In the genomic region with DNA sequence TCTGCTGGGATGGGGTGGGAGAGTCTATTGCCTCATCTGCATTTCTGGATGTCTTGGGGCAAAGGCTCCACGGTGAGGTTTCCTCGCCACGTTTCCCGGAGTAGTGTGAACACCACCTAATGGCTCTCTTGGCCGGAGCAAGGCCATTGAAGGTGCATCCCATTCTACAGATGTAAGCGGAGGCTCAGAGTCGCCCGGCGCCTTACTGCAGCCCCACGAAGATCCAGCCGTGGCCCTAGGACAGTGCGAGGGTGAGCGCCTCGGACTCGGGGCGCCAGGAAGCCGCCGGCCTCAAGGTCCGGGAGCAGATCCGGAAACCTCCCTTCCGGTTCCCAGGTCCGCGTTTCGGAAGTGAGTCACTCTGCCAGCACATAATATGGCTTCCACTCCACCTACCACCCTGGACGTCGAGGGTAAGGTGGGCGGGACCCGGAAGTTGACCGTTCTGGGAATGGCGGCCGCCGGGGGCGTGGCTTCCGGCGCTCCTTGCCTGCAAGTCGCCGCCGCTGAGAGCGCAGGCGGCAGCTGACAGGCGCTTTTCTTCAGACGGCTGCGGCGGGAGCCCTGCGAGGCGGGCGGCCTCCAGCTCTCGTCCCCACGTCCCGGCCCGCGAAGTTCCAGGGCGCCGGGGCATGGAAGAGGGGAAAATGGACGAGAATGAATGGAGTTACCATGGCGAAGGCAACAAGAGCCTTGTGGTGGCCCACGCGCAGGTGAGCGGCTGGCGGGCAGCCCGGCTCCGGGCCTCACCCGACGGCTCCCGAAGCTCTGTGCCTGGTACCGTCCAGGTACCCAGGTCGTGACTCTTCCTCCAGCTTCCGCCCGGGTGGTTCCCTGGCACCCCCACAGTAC, we compare ENCODE assay signal across 8 mouse cellular contexts. TPM values are rescaled to one million over a fixed set of nuclear protein-coding genes. Genes with fewer than 3 reads are reported as not detected.
DNase-seq lines count a peak whose midpoint lies in the region; ATAC-seq and TF ChIP-seq lines count a peak whose summit lies in the region.

A gene (plus strand): TSS at position 496 of the 852 bp plus-strand sequence.

- no peaks in the 10 kb centered on the region for H3K36me3 ChIP-seq in C2C12 (ENCODE audit: control insufficient read depth, insufficient read depth)
- peaks cover 4% of the 10 kb centered on the region for H3K36me3 ChIP-seq in erythroblast, embryonic 14.5 days (ENCODE audit: control insufficient read depth)
- no peaks in the 10 kb centered on the region for H3K36me3 ChIP-seq in heart, embryonic 11.5 days (ENCODE audit: control insufficient read depth, insufficient read depth, low read length)
- H3K36me3 ChIP-seq in kidney, embryonic 16.5 days (ENCODE audit: insufficient read depth, low read length), result no peaks in the 10 kb centered on the region
- no peaks in the 10 kb centered on the region for H3K36me3 ChIP-seq in liver, adult 2 months (ENCODE audit: control insufficient read depth, insufficient read depth, low read length)
- H3K36me3 ChIP-seq in myocyte (ENCODE audit: control insufficient read depth, insufficient read depth), result no peaks in the 10 kb centered on the region
- H3K36me3 ChIP-seq in splenic B cell, adult 2 months (ENCODE audit: control insufficient read depth, insufficient read depth, low read length, poor library complexity, severe bottlenecking), result no peaks in the 10 kb centered on the region

- WGBS in heart, embryonic 11.5 days (ENCODE audit: insufficient replicate concordance), result under 1% methylated on average over 69 of the region's 69 CpGs
- under 1% methylated on average over 68 of the region's 69 CpGs for WGBS in kidney, embryonic 16.5 days
- WGBS in liver, adult 2 months, result under 1% methylated on average over 69 of the region's 69 CpGs

- H3K4me3 ChIP-seq in C2C12 (ENCODE audit: insufficient read depth, poor library complexity, severe bottlenecking) (peak within 1 kb of the TSS; percentile 80), myocyte (peak within 1 kb of the TSS; percentile 85)
- peak within 1 kb of the TSS; percentile 91 for H3K4me3 ChIP-seq in erythroblast, embryonic 14.5 days (replicated peaks)
- peak within 1 kb of the TSS; percentile 88 for H3K4me3 ChIP-seq in heart, embryonic 11.5 days (ENCODE audit: low read depth, low read length)
- H3K4me3 ChIP-seq in kidney, embryonic 16.5 days (ENCODE audit: low read length), result peak within 1 kb of the TSS; percentile 95
- peak within 1 kb of the TSS; percentile 77 for H3K4me3 ChIP-seq in liver, adult 2 months (ENCODE audit: insufficient read depth, low read depth, low read length)

- H3ac ChIP-seq in C2C12 (ENCODE audit: control insufficient read depth, insufficient read length, low read depth) (peak within 1 kb of the TSS; percentile 79), myocyte (ENCODE audit: control insufficient read depth, insufficient read length) (peak within 1 kb of the TSS; percentile 55)

- TF ChIP-seq POLR2A in brain, embryonic 14.5 days (IDR thresholded peaks at IDR 0.05; ENCODE audit: borderline replicate concordance, extremely low read depth, insufficient read depth, insufficient read length, poor library complexity, severe bottlenecking), result peak; percentile 74
- TF ChIP-seq POLR2A in liver, adult 2 months (IDR thresholded peaks at IDR 0.05; ENCODE audit: extremely low read depth, insufficient read depth, low read length), result peak; percentile 56; the same call in 1 of the 2 replicates
- peak; percentile 94 for TF ChIP-seq POLR2A in myocyte (IDR thresholded peaks at IDR 0.05; ENCODE audit: insufficient read length, low read depth)

- peak; percentile 97 for ATAC-seq in heart, embryonic 11.5 days (replicated peaks; ENCODE audit: insufficient number of reproducible peaks, low FRiP score, low TSS enrichment)
- ATAC-seq in kidney, embryonic 16.5 days (ENCODE audit: low FRiP score, low TSS enrichment), result peak; percentile 99

- no peaks in the 10 kb centered on the region for H3K9me3 ChIP-seq in erythroblast, embryonic 14.5 days (ENCODE audit: control insufficient read depth, low read length)
- no peaks in the 10 kb centered on the region for H3K9me3 ChIP-seq in heart, embryonic 11.5 days (replicated peaks; ENCODE audit: control insufficient read depth, low read length)
- H3K9me3 ChIP-seq in kidney, embryonic 16.5 days (ENCODE audit: low read length), result no peaks in the 10 kb centered on the region

- peak within 1 kb of the TSS; percentile 96 for H3K4me2 ChIP-seq in heart, embryonic 11.5 days
- H3K4me2 ChIP-seq in kidney, embryonic 16.5 days (replicated peaks; ENCODE audit: low read depth, low read length), result peak within 1 kb of the TSS; percentile 94
- H3K4me2 ChIP-seq in myocyte (ENCODE audit: low read depth), result peak within 1 kb of the TSS; percentile 97

- peak within 1 kb of the TSS; percentile 85 for H3K27ac ChIP-seq in heart, embryonic 11.5 days (ENCODE audit: low read depth, low read length)
- H3K27ac ChIP-seq in kidney, embryonic 16.5 days (ENCODE audit: low read length), result peak within 1 kb of the TSS; percentile 86
- peak within 1 kb of the TSS; percentile 64 for H3K27ac ChIP-seq in liver, adult 2 months (replicated peaks; ENCODE audit: insufficient read depth, low read depth, low read length)

- peaks cover 32% of the 10 kb centered on the region for H3K4me1 ChIP-seq in erythroblast, embryonic 14.5 days (ENCODE audit: control insufficient read depth)
- peaks cover 13% of the 10 kb centered on the region for H3K4me1 ChIP-seq in heart, embryonic 11.5 days (ENCODE audit: control insufficient read depth, insufficient read depth, low read length)
- H3K4me1 ChIP-seq in kidney, embryonic 16.5 days (ENCODE audit: insufficient read depth, low read length), result peaks cover 24% of the 10 kb centered on the region
- H3K4me1 ChIP-seq in liver, adult 2 months (ENCODE audit: control insufficient read depth, insufficient read depth, low read length), result peaks cover 12% of the 10 kb centered on the region

- peak; percentile 100 for DNase-seq in brain, embryonic 14.5 days (ENCODE audit: low read depth)
- DNase-seq in liver, adult 2 months (ENCODE audit: extremely low read depth, low read depth, low spot score), result peak; percentile 95
- peak; percentile 97 for DNase-seq in splenic B cell, adult 2 months (ENCODE audit: low read depth, low spot score)

- H3K27me3 ChIP-seq in C2C12 (ENCODE audit: control insufficient read depth, insufficient read depth, insufficient read length) (no peaks in the 10 kb centered on the region), myocyte (ENCODE audit: control insufficient read depth, insufficient read depth, insufficient read length) (peaks cover 5% of the 10 kb centered on the region)
- peaks cover 7% of the 10 kb centered on the region; the same call in 1 of the 2 replicates for H3K27me3 ChIP-seq in erythroblast, embryonic 14.5 days (ENCODE audit: control insufficient read depth)
- H3K27me3 ChIP-seq in heart, embryonic 11.5 days (ENCODE audit: control insufficient read depth, insufficient read depth, low read length), result no peaks in the 10 kb centered on the region
- H3K27me3 ChIP-seq in kidney, embryonic 16.5 days (ENCODE audit: insufficient read depth, low read length), result no peaks in the 10 kb centered on the region
- H3K27me3 ChIP-seq in liver, adult 2 months (ENCODE audit: control insufficient read depth, insufficient read depth, low read length), result no peaks in the 10 kb centered on the region
- no peaks in the 10 kb centered on the region for H3K27me3 ChIP-seq in splenic B cell, adult 2 months (ENCODE audit: control insufficient read depth, insufficient read depth, low read length, poor library complexity, severe bottlenecking)

- H3K9ac ChIP-seq in heart, embryonic 11.5 days (ENCODE audit: low read depth, low read length), result peak within 1 kb of the TSS; percentile 89
- H3K9ac ChIP-seq in kidney, embryonic 16.5 days (replicated peaks; ENCODE audit: low read length), result peak within 1 kb of the TSS; percentile 88
- H3K9ac ChIP-seq in liver, adult 2 months (ENCODE audit: low read depth, low read length), result peak within 1 kb of the TSS; percentile 73

- peaks cover 46% of the 10 kb centered on the region for H3K79me3 ChIP-seq in C2C12 (ENCODE audit: low read depth)

- TF ChIP-seq CTCF in C2C12 (IDR thresholded peaks at IDR 0.05; ENCODE audit: control insufficient read depth, insufficient read depth, insufficient read length), result no peak
- no peak for TF ChIP-seq CTCF in brain, embryonic 14.5 days (IDR thresholded peaks at IDR 0.05; ENCODE audit: borderline replicate concordance, extremely low read depth, insufficient read depth, insufficient read length)
- TF ChIP-seq CTCF in liver, adult 2 months (IDR thresholded peaks at IDR 0.05; ENCODE audit: low read depth, low read length), result no peak

- H3K79me2 ChIP-seq in C2C12 (ENCODE audit: control insufficient read depth, insufficient read depth) (peaks cover 57% of the 10 kb centered on the region), myocyte (ENCODE audit: control insufficient read depth, insufficient read depth) (peaks cover 52% of the 10 kb centered on the region)
- H3K79me2 ChIP-seq in liver, adult 2 months (ENCODE audit: control insufficient read depth, insufficient read depth, low read length), result peaks cover 27% of the 10 kb centered on the region

TF ChIP-seq in C2C12, 6 proteins besides CTCF, POLR2A, EP300 and RAD21 (continues in another document):
- TF ChIP-seq MAX (IDR thresholded peaks at IDR 0.05), result peak; percentile 75
- no peak for TF ChIP-seq MYOG (IDR thresholded peaks at IDR 0.05; ENCODE audit: control insufficient read depth, extremely low read depth, insufficient read length)
- peak; percentile 13 for TF ChIP-seq CEBPB (IDR thresholded peaks at IDR 0.05; ENCODE audit: low read depth)
- TF ChIP-seq USF1 (IDR thresholded peaks at IDR 0.05; ENCODE audit: low read depth), result no peak
- TF ChIP-seq FOSL1 (IDR thresholded peaks at IDR 0.05; ENCODE audit: insufficient read depth, low read length, poor library complexity, severe bottlenecking), result peak; percentile 25

TF ChIP-seq in myocyte, 11 proteins besides CTCF, POLR2A, EP300 and RAD21 (continues in another document):
- TF ChIP-seq MYOG (IDR thresholded peaks at IDR 0.05; ENCODE audit: control insufficient read depth in 1 of 3, insufficient read depth in 1 of 3, insufficient read length in 2 of 3, low read depth in 2 of 3) (peak in 2 of 3 experiments; percentile 18 to 54), TCF12 (IDR thresholded peaks at IDR 0.05; ENCODE audit: insufficient read depth, poor library complexity, severe bottlenecking) (no peak), CEBPB (IDR thresholded peaks at IDR 0.05; ENCODE audit: insufficient read depth, poor library complexity, severe bottlenecking) (no peak), MYOD1 (IDR thresholded peaks at IDR 0.05; ENCODE audit: control insufficient read depth in 1 of 3, insufficient read length in 2 of 3, low read depth in 2 of 3) (peak in 1 of 3 experiments; percentile 14)

RNA-seq across cellular contexts. Expression of the gene that starts here (rescaled TPM):
- polyA plus RNA-seq in C2C12 (2012; fragmentation: generic; extraction: Trizol) (5.4 TPM), myocyte (2012; fragmentation: generic; extraction: Trizol) (4.5 TPM)
- polyA plus RNA-seq in brain, embryonic 14.5 days (2012; rRNA removed), result 8.7 and 9.9 TPM in 2 replicates
- polyA plus RNA-seq in erythroblast, embryonic 14.5 days (2012), result 0.01 and 0.08 TPM in 2 replicates
- 11.1 and 11.6 TPM in 2 replicates for polyA plus RNA-seq in heart, embryonic 11.5 days (2014; fragmentation: Nextera tagmentation; extraction: Ambion mirVana)
- polyA plus RNA-seq in kidney, embryonic 16.5 days (2015; fragmentation: Nextera tagmentation; extraction: Ambion mirVana), result 17.4 and 17.9 TPM in 2 replicates
- total RNA-seq in liver, adult 2 months (2014; rRNA removed), result 5.0 and 5.6 TPM in 2 replicates
- polyA plus RNA-seq in liver, adult 2 months (2012; rRNA removed), result 3.2 and 3.9 TPM in 2 replicates

Comparison
In these comparisons a context has a peak if more than half of its experiments do, and no peak if none do; other contexts are left out.
1. Peak in every context shown above with its lines: DNase-seq, ATAC-seq, H3K4me3 ChIP-seq and H3K27ac ChIP-seq.